Mouse (Mus musculus): ENCODE data around the gene Pnpla3.

DNA sequence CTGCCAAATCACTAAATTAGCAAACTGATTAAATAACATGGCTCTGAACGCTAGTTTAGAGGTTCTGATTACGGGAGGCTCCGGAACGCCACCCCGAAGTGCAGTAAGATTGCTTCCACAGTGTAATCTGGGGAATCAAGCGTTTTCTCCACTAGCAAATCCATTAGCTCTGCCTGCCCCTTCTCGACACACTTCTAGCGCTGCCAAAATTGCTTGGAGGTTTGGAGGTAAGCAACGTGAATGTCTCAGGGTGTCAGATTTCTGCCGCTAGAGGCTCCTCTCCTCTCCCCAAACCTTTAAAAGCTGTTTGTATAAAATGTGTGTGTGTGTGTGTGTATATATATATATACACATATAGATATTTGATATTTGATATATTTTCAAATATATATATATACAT is 57.1 kb downstream of the Pnpla3 start:
- TF ChIP-seq CTCF (IDR thresholded peaks at IDR 0.05; ENCODE audit: control insufficient read depth, insufficient read depth, insufficient replicate concordance, low read depth, low read length) (no peak), POLR2A (IDR thresholded peaks at IDR 0.05; ENCODE audit: control insufficient read depth, low read depth, low read length) (no peak)
